Mouse (Mus musculus): ENCODE results near the gene Rgs12. TPM values are rescaled to one million over a fixed set of nuclear protein-coding genes. Genes with fewer than 3 reads are reported as not detected.

Rgs12 gene
- polyA plus RNA-seq, 1 experiment = 9.3 TPM

GRCm38 (mm10) chr5:34950486-34951160 is 1.4 kb downstream of the Rgs12 start:
- H3K9me3 ChIP-seq (ENCODE audit: control insufficient read depth, low read length) = no peaks in the 10 kb centered on the region
- no peaks in the 10 kb centered on the region for H3K27me3 ChIP-seq (ENCODE audit: control insufficient read depth)
- TF ChIP-seq GATA1 (IDR thresholded peaks at IDR 0.05; ENCODE audit: low read length) (no peak), TAL1 (IDR thresholded peaks at IDR 0.05; ENCODE audit: low read length) (no peak)
- peak overlapping the region; percentile 83 for H3K4me3 ChIP-seq (replicated peaks)
- peaks cover 41% of the 10 kb centered on the region for H3K36me3 ChIP-seq (ENCODE audit: control insufficient read depth)
- H3K4me1 ChIP-seq (ENCODE audit: control insufficient read depth) = peaks cover 72% of the 10 kb centered on the region

- peak overlapping the region; percentile 83 for H3K4me3 ChIP-seq (replicated peaks)
- TF ChIP-seq TAL1 (IDR thresholded peaks at IDR 0.05; ENCODE audit: low read length) = no peak
- TF ChIP-seq GATA1 (IDR thresholded peaks at IDR 0.05; ENCODE audit: low read length) = no peak
- peaks cover 76% of the 10 kb centered on the region for H3K4me1 ChIP-seq (ENCODE audit: control insufficient read depth)
- no peaks in the 10 kb centered on the region for H3K27me3 ChIP-seq (ENCODE audit: control insufficient read depth)
- peaks cover 47% of the 10 kb centered on the region for H3K36me3 ChIP-seq (ENCODE audit: control insufficient read depth)
- H3K9me3 ChIP-seq (ENCODE audit: control insufficient read depth, low read length) = no peaks in the 10 kb centered on the region
These were observed 2.1 kb downstream of the Rgs12 start for GRCm38 (mm10) chr5:34951161-34951834.

- Histone ChIP-seq H3K9me3 (ENCODE audit: control insufficient read depth, low read length) (no peaks in the 10 kb centered on the region), H3K4me1 (ENCODE audit: control insufficient read depth) (peaks cover 87% of the 10 kb centered on the region), H3K4me3 (replicated peaks) (no peak overlapping the region), H3K36me3 (ENCODE audit: control insufficient read depth) (peaks cover 76% of the 10 kb centered on the region), H3K27me3 (ENCODE audit: control insufficient read depth) (no peaks in the 10 kb centered on the region)
- no peak for TF ChIP-seq GATA1 (IDR thresholded peaks at IDR 0.05; ENCODE audit: low read length)
- TF ChIP-seq TAL1 (IDR thresholded peaks at IDR 0.05; ENCODE audit: low read length) = no peak
These were observed 5.3 kb downstream of the Rgs12 start for GRCm38 (mm10) chr5:34954508-34954907.

- Histone ChIP-seq H3K36me3 (ENCODE audit: control insufficient read depth) (peaks cover 74% of the 10 kb centered on the region), H3K27me3 (ENCODE audit: control insufficient read depth) (no peaks in the 10 kb centered on the region), H3K4me1 (ENCODE audit: control insufficient read depth) (peaks cover 87% of the 10 kb centered on the region), H3K9me3 (ENCODE audit: control insufficient read depth, low read length) (no peaks in the 10 kb centered on the region), H3K4me3 (replicated peaks) (no peak overlapping the region)
- TF ChIP-seq TAL1 (IDR thresholded peaks at IDR 0.05; ENCODE audit: low read length) = no peak
- TF ChIP-seq GATA1 (IDR thresholded peaks at IDR 0.05; ENCODE audit: low read length) = no peak
These were observed 6.4 kb downstream of the Rgs12 start for GRCm38 (mm10) chr5:34955630-34956029.

- Histone ChIP-seq H3K4me3 (replicated peaks) (no peak overlapping the region), H3K4me1 (ENCODE audit: control insufficient read depth) (peaks cover 87% of the 10 kb centered on the region), H3K36me3 (ENCODE audit: control insufficient read depth) (peaks cover 73% of the 10 kb centered on the region), H3K27me3 (ENCODE audit: control insufficient read depth) (no peaks in the 10 kb centered on the region), H3K9me3 (ENCODE audit: control insufficient read depth, low read length) (no peaks in the 10 kb centered on the region)
- TF ChIP-seq GATA1 (IDR thresholded peaks at IDR 0.05; ENCODE audit: low read length) = no peak
- TF ChIP-seq TAL1 (IDR thresholded peaks at IDR 0.05; ENCODE audit: low read length) = no peak
These were observed 6.9 kb downstream of the Rgs12 start for GRCm38 (mm10) chr5:34956151-34956550.

GRCm38 (mm10) chr5:34957015-34957414 is 7.8 kb downstream of the Rgs12 start:
- H3K4me3 ChIP-seq (replicated peaks) = no peak overlapping the region
- no peak for TF ChIP-seq TAL1 (IDR thresholded peaks at IDR 0.05; ENCODE audit: low read length)
- TF ChIP-seq GATA1 (IDR thresholded peaks at IDR 0.05; ENCODE audit: low read length) = no peak
- H3K36me3 ChIP-seq (ENCODE audit: control insufficient read depth) = peaks cover 75% of the 10 kb centered on the region
- H3K9me3 ChIP-seq (ENCODE audit: control insufficient read depth, low read length) = no peaks in the 10 kb centered on the region
- H3K27me3 ChIP-seq (ENCODE audit: control insufficient read depth) = no peaks in the 10 kb centered on the region
- peaks cover 89% of the 10 kb centered on the region for H3K4me1 ChIP-seq (ENCODE audit: control insufficient read depth)

- peak overlapping the region; percentile 35 for H3K4me3 ChIP-seq (replicated peaks)
- H3K9me3 ChIP-seq (ENCODE audit: control insufficient read depth, low read length) = no peaks in the 10 kb centered on the region
- no peaks in the 10 kb centered on the region for H3K27me3 ChIP-seq (ENCODE audit: control insufficient read depth)
- peaks cover 80% of the 10 kb centered on the region for H3K36me3 ChIP-seq (ENCODE audit: control insufficient read depth)
- TF ChIP-seq TAL1 (IDR thresholded peaks at IDR 0.05; ENCODE audit: low read length) (peak; percentile 79), GATA1 (IDR thresholded peaks at IDR 0.05; ENCODE audit: low read length) (peak; percentile 66)
- peaks cover 94% of the 10 kb centered on the region for H3K4me1 ChIP-seq (ENCODE audit: control insufficient read depth)
These were observed 10.8 kb downstream of the Rgs12 start for GRCm38 (mm10) chr5:34960021-34960420.

- H3K36me3 ChIP-seq (ENCODE audit: control insufficient read depth) = peaks cover 86% of the 10 kb centered on the region
- no peak overlapping the region for H3K4me3 ChIP-seq (replicated peaks)
- no peaks in the 10 kb centered on the region for H3K27me3 ChIP-seq (ENCODE audit: control insufficient read depth)
- H3K4me1 ChIP-seq (ENCODE audit: control insufficient read depth) = peaks cover 84% of the 10 kb centered on the region
- TF ChIP-seq TAL1 (IDR thresholded peaks at IDR 0.05; ENCODE audit: low read length) = no peak
- no peak for TF ChIP-seq GATA1 (IDR thresholded peaks at IDR 0.05; ENCODE audit: low read length)
- H3K9me3 ChIP-seq (ENCODE audit: control insufficient read depth, low read length) = no peaks in the 10 kb centered on the region
These were observed 16.3 kb downstream of the Rgs12 start for GRCm38 (mm10) chr5:34965531-34965930.

- Histone ChIP-seq H3K4me1 (ENCODE audit: control insufficient read depth) (peaks cover 83% of the 10 kb centered on the region), H3K27me3 (ENCODE audit: control insufficient read depth) (no peaks in the 10 kb centered on the region), H3K4me3 (replicated peaks) (no peak overlapping the region), H3K36me3 (ENCODE audit: control insufficient read depth) (peaks cover 85% of the 10 kb centered on the region), H3K9me3 (ENCODE audit: control insufficient read depth, low read length) (no peaks in the 10 kb centered on the region)
- TF ChIP-seq GATA1 (IDR thresholded peaks at IDR 0.05; ENCODE audit: low read length) (no peak), TAL1 (IDR thresholded peaks at IDR 0.05; ENCODE audit: low read length) (no peak)
These were observed 19.1 kb downstream of the Rgs12 start for GRCm38 (mm10) chr5:34968386-34968785.
